Mouse (Mus musculus): ENCODE results near the gene Igsf8. TPM values are rescaled to one million over a fixed set of nuclear protein-coding genes. Genes with fewer than 3 reads are reported as not detected.
"Not testable (repeated sequence)": the region's sequence is repeated elsewhere in the genome, so short reads cannot be mapped to it uniquely, and the experiment has no call there.

Gene Igsf8
- polyA plus RNA-seq, 1 experiment from 2014 or later, result 72.2 TPM

DNA sequence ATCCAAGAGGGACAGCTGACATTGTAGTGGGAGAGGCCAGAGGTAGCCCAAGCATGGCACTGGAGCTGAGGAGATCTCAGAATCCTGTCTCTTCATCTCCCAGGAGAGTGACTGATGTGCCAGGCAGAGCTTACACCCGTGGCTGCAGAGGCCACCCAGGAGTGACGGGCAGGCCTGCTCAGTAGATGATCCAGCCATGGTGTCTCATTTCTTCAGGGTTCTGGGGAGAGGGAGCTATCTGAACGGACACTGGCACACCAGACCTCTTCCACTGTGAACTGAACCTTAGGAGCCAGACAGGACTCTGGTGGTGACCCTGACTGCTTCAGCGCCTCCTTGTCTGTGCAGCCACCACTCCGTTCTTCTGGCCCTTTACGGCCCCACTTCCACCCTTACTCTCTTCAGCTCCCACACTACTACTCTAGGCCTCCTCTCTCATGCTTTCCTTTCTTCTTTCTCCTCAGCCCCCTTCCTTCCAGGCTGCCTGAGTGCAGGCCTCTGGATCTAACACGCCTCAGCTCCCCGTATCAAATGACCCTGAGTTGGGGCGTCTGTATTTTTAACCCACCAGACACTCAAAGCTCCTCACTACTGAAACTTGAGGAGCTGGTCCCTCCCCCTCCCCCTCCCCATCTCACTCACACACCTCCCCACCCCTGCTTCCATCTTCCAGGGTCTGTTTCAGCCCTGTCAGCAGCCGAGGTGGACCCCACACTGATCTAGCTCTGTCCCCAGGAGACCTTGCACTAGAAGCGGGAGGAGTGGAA lies 40.0 kb upstream of the Igsf8 start:
- H3K36me3 ChIP-seq (ENCODE audit: control insufficient read depth, insufficient read depth, low read length), result no peaks in the 10 kb centered on the region
- no peak overlapping the region for H3K4me2 ChIP-seq (ENCODE audit: low read depth, low read length)
- 52% methylated on average over 11 of the region's 11 CpGs for whole genome bisulfite sequencing
- no peaks in the 10 kb centered on the region for H3K9me3 ChIP-seq (ENCODE audit: control insufficient read depth, low read length)
- H3K4me3 ChIP-seq (ENCODE audit: low read depth, low read length), result no peak overlapping the region
- no peak for ATAC-seq (ENCODE audit: low read depth)
- H3K27ac ChIP-seq (ENCODE audit: low read depth, low read length), result no peak overlapping the region
- no peak overlapping the region for H3K9ac ChIP-seq (replicated peaks; ENCODE audit: low read depth, low read length)
- H3K4me1 ChIP-seq (ENCODE audit: control insufficient read depth, insufficient read depth, low read length), result peaks cover 5% of the 10 kb centered on the region; the same call in 1 of the 2 replicates
- H3K27me3 ChIP-seq (ENCODE audit: control insufficient read depth, insufficient read depth, low read length), result no peaks in the 10 kb centered on the region

DNA sequence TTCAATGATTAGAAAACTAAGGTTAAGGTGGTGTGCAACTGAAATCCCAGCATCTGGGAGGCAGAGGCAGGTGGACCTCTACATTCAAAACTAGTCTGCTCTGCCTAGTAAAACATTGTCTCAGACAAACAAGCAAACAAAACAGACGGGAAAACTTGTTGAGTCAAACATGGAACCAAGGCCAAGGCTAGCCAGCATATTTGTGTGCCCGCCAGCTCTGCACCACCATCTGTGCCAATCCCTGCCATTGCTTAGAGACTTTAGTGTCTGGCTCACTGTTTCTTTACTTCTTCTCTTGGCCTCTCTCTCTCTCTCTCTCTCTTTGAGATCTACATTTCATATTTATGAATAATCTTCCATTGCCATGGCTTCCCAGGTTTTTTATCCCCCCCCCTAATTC lies 33.2 kb upstream of the Igsf8 start:
- WGBS, result 89% methylated on average over 2 of the region's 2 CpGs

GRCm38 (mm10) chr1:172229215-172229614 lies 32.2 kb upstream of the Igsf8 start:
- H3K4me2 ChIP-seq (ENCODE audit: low read depth, low read length), result no peak overlapping the region
- H3K4me3 ChIP-seq (ENCODE audit: low read depth, low read length), result no peak overlapping the region
- H3K4me1 ChIP-seq (ENCODE audit: control insufficient read depth, insufficient read depth, low read length), result no peaks in the 10 kb centered on the region
- H3K27ac ChIP-seq (ENCODE audit: low read depth, low read length), result no peak overlapping the region
- 89% methylated on average over 1 of the region's 1 CpGs for WGBS
- no peaks in the 10 kb centered on the region for H3K36me3 ChIP-seq (ENCODE audit: control insufficient read depth, insufficient read depth, low read length)
- H3K27me3 ChIP-seq (ENCODE audit: control insufficient read depth, insufficient read depth, low read length), result no peaks in the 10 kb centered on the region
- no peaks in the 10 kb centered on the region for H3K9me3 ChIP-seq (ENCODE audit: control insufficient read depth, low read length)
- H3K9ac ChIP-seq (replicated peaks; ENCODE audit: low read depth, low read length), result no peak overlapping the region
- ATAC-seq (ENCODE audit: low read depth), result no peak

More for the DNA sequence above, 33.2 kb upstream of the Igsf8 start:
- no peak overlapping the region for H3K27ac ChIP-seq (ENCODE audit: low read depth, low read length)
- H3K9me3 ChIP-seq (ENCODE audit: control insufficient read depth, low read length), result no peaks in the 10 kb centered on the region
- no peaks in the 10 kb centered on the region for H3K36me3 ChIP-seq (ENCODE audit: control insufficient read depth, insufficient read depth, low read length)
- no peak for ATAC-seq (ENCODE audit: low read depth)
- no peaks in the 10 kb centered on the region for H3K4me1 ChIP-seq (ENCODE audit: control insufficient read depth, insufficient read depth, low read length)
- no peak overlapping the region for H3K4me2 ChIP-seq (ENCODE audit: low read depth, low read length)
- H3K27me3 ChIP-seq (ENCODE audit: control insufficient read depth, insufficient read depth, low read length), result no peaks in the 10 kb centered on the region
- no peak overlapping the region for H3K9ac ChIP-seq (replicated peaks; ENCODE audit: low read depth, low read length)
- H3K4me3 ChIP-seq (ENCODE audit: low read depth, low read length), result no peak overlapping the region

- Histone ChIP-seq H3K4me2 (ENCODE audit: low read depth, low read length) (no peak overlapping the region), H3K27ac (ENCODE audit: low read depth, low read length) (no peak overlapping the region), H3K4me3 (ENCODE audit: low read depth, low read length) (no peak overlapping the region), H3K9me3 (ENCODE audit: control insufficient read depth, low read length) (no peaks in the 10 kb centered on the region), H3K9ac (replicated peaks; ENCODE audit: low read depth, low read length) (no peak overlapping the region), H3K36me3 (ENCODE audit: control insufficient read depth, insufficient read depth, low read length) (no peaks in the 10 kb centered on the region), H3K27me3 (ENCODE audit: control insufficient read depth, insufficient read depth, low read length) (no peaks in the 10 kb centered on the region), H3K4me1 (ENCODE audit: control insufficient read depth, insufficient read depth, low read length) (no peaks in the 10 kb centered on the region)
- WGBS, result 12% methylated on average over 6 of the region's 6 CpGs
- ATAC-seq (ENCODE audit: low read depth), result no peak
Measured at GRCm38 (mm10) chr1:172240945-172241708, 20.3 kb upstream of the Igsf8 start.

GRCm38 (mm10) chr1:172242401-172242800 lies 19.0 kb upstream of the Igsf8 start:
- Histone ChIP-seq H3K27ac (ENCODE audit: low read depth, low read length) (no peak overlapping the region), H3K9ac (replicated peaks; ENCODE audit: low read depth, low read length) (no peak overlapping the region), H3K27me3 (ENCODE audit: control insufficient read depth, insufficient read depth, low read length) (no peaks in the 10 kb centered on the region), H3K36me3 (ENCODE audit: control insufficient read depth, insufficient read depth, low read length) (no peaks in the 10 kb centered on the region), H3K4me1 (ENCODE audit: control insufficient read depth, insufficient read depth, low read length) (no peaks in the 10 kb centered on the region), H3K4me2 (ENCODE audit: low read depth, low read length) (no peak overlapping the region), H3K9me3 (ENCODE audit: control insufficient read depth, low read length) (no peaks in the 10 kb centered on the region), H3K4me3 (ENCODE audit: low read depth, low read length) (no peak overlapping the region)
- ATAC-seq (ENCODE audit: low read depth), result peak; percentile 75; the same call in 1 of the 2 replicates
- 25% methylated on average over 2 of the region's 2 CpGs for WGBS

DNA sequence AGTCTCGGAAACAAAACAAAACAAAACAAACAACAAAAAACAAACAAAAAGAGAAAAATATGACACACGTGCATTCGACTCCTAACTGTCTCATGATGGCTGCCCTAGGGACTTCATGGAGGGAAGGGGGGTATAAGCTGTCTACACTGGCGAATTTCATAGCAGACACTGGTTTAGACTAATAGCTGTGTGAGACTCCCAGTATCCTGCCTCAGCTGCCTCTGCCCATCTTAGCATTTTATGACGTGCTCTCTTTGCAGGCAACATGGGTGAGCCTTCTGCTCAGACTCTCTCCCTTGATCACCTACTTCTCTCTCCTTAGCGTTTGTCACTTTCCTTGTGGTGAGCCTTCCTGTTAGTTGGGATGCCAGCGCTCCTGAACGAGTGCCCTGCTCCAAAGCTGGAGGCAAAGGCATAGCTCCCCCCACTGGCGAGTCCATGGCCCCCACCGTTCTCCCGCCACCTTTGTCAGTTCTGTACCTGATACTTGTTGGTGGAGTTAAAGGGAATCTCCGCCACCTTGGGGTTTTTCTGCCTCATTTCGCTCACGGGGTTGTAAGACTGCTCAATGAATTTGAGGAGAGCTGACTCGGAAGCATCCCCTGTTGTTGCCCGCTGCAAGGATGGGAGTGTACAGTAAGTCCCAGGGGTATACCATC lies 17.8 kb upstream of the Igsf8 start:
- ATAC-seq (ENCODE audit: low read depth), result no peak
- H3K4me2 ChIP-seq (ENCODE audit: low read depth, low read length), result no peak overlapping the region

DNA sequence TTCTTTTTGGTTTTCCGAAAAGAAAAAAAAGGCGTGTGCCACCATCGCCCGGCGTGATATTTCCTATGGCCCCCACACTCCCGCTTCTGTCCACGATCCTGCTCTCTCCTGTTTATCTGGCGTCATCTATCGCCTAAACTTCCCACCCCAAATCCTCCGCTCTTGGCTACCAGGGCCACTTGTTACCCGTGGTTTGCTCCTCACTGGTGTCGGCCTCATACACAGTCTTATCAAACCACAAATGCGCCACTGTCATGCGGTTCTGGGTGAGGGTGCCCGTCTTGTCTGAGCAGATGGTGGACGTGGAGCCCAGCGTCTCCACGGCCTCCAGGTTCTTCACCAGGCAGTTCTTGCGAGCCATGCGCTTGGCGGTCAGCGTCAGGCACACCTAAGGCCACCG lies 16.8 kb upstream of the Igsf8 start:
- not testable (repeated sequence) for H3K4me2 ChIP-seq (ENCODE audit: low read depth, low read length); H3K4me3 ChIP-seq (ENCODE audit: low read depth, low read length); H3K27me3 ChIP-seq (ENCODE audit: control insufficient read depth, insufficient read depth, low read length); H3K9me3 ChIP-seq (ENCODE audit: control insufficient read depth, low read length); H3K27ac ChIP-seq (ENCODE audit: low read depth, low read length); H3K4me1 ChIP-seq (ENCODE audit: control insufficient read depth, insufficient read depth, low read length); ATAC-seq (ENCODE audit: low read depth); H3K9ac ChIP-seq (replicated peaks; ENCODE audit: low read depth, low read length); H3K36me3 ChIP-seq (ENCODE audit: control insufficient read depth, insufficient read depth, low read length)
- WGBS, result 47% methylated on average over 23 of the region's 23 CpGs

More for the DNA sequence above, 17.8 kb upstream of the Igsf8 start:
- no peak overlapping the region for H3K4me3 ChIP-seq (ENCODE audit: low read depth, low read length)
- H3K27ac ChIP-seq (ENCODE audit: low read depth, low read length), result no peak overlapping the region
- no peaks in the 10 kb centered on the region for H3K27me3 ChIP-seq (ENCODE audit: control insufficient read depth, insufficient read depth, low read length)
- H3K9ac ChIP-seq (replicated peaks; ENCODE audit: low read depth, low read length), result no peak overlapping the region
- no peaks in the 10 kb centered on the region for H3K4me1 ChIP-seq (ENCODE audit: control insufficient read depth, insufficient read depth, low read length)
- no peaks in the 10 kb centered on the region for H3K36me3 ChIP-seq (ENCODE audit: control insufficient read depth, insufficient read depth, low read length)
- 31% methylated on average over 16 of the region's 16 CpGs for WGBS
- H3K9me3 ChIP-seq (ENCODE audit: control insufficient read depth, low read length), result no peaks in the 10 kb centered on the region

DNA sequence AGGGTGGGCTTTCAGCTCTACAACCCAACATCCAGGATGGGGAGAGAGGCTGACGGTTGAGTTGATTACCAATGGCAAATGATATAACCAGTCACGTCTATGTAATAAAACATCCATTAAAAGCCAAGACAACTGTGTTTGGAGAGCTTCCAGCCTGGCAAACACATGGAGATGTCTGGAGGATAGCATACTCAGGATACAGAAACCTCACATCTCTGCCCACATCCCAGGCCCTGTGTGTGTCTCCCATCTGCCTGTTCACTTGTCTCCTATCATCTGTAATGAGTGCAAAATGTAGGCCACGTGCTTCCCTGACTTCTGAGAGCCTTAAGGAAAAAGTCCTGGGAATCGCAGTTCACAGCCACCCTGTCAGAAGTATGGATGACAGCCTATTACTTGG lies 14.2 kb upstream of the Igsf8 start:
- H3K36me3 ChIP-seq (ENCODE audit: control insufficient read depth, insufficient read depth, low read length), result no peaks in the 10 kb centered on the region
- H3K9me3 ChIP-seq (ENCODE audit: control insufficient read depth, low read length), result no peaks in the 10 kb centered on the region
- no peaks in the 10 kb centered on the region for H3K27me3 ChIP-seq (ENCODE audit: control insufficient read depth, insufficient read depth, low read length)
- H3K4me1 ChIP-seq (ENCODE audit: control insufficient read depth, insufficient read depth, low read length), result no peaks in the 10 kb centered on the region
- no peak overlapping the region for H3K4me3 ChIP-seq (ENCODE audit: low read depth, low read length)
- WGBS, result 71% methylated on average over 4 of the region's 4 CpGs
- H3K9ac ChIP-seq (replicated peaks; ENCODE audit: low read depth, low read length), result no peak overlapping the region
- ATAC-seq (ENCODE audit: low read depth), result no peak
- H3K27ac ChIP-seq (ENCODE audit: low read depth, low read length), result no peak overlapping the region
- no peak overlapping the region for H3K4me2 ChIP-seq (ENCODE audit: low read depth, low read length)

- no peaks in the 10 kb centered on the region for H3K9me3 ChIP-seq (ENCODE audit: control insufficient read depth, low read length)
- H3K36me3 ChIP-seq (ENCODE audit: control insufficient read depth, insufficient read depth, low read length), result no peaks in the 10 kb centered on the region
- WGBS, result 44% methylated on average over 2 of the region's 2 CpGs
- no peaks in the 10 kb centered on the region for H3K27me3 ChIP-seq (ENCODE audit: control insufficient read depth, insufficient read depth, low read length)
- peak; percentile 46; the same call in 1 of the 2 replicates for ATAC-seq (ENCODE audit: low read depth)
- no peak overlapping the region for H3K27ac ChIP-seq (ENCODE audit: low read depth, low read length)
- H3K4me1 ChIP-seq (ENCODE audit: control insufficient read depth, insufficient read depth, low read length), result no peaks in the 10 kb centered on the region
- no peak overlapping the region for H3K9ac ChIP-seq (replicated peaks; ENCODE audit: low read depth, low read length)
- no peak overlapping the region for H3K4me3 ChIP-seq (ENCODE audit: low read depth, low read length)
- no peak overlapping the region for H3K4me2 ChIP-seq (ENCODE audit: low read depth, low read length)
Measured at GRCm38 (mm10) chr1:172247679-172248078, 13.8 kb upstream of the Igsf8 start.
